In genomic region chr2:19540906-19541305, GRCm38 (mm10) we compare ENCODE assay signal across 17 mouse cellular contexts. TPM values are rescaled to one million over a fixed set of nuclear protein-coding genes. Genes with fewer than 3 reads are reported as not detected.
"Had no signal": no experiment of that assay in that cellular context is flagged by ENCODE, and none has a peak within 500 bp of the region (broad histone marks: within the 10 kb centered on the region; RNA-seq: fewer than 3 reads in every experiment).

No protein-coding gene starts in this region.

- DNase-seq: kidney, adult 2 months; kidney, postnatal 36 days; liver, embryonic 13.5 days; lung, adult 2 months; lung, postnatal 14 days; lung, postnatal 4 days; midbrain, embryonic 14.5 days; spleen, adult 18-20 months; thymus, postnatal 4 days had no signal

RNA-seq across cellular contexts. Expression of gene 4921504E06Rik, which starts 12.8 kb away (rescaled TPM):
- total RNA-seq: layer of hippocampus, adult 8-10 months; layer of hippocampus, postnatal 25 days; left cerebral cortex, adult 2 months; left cerebral cortex, postnatal 10 days; left cerebral cortex, postnatal 36 days; liver, adult 2 months; megakaryocyte progenitor cell, adult 5-6 weeks; megakaryocyte-erythroid progenitor cell, adult 5-6 weeks had no signal
